Mouse (Mus musculus) megakaryocyte progenitor cell, adult 5-6 weeks (primary cell): ENCODE measurements around the gene Fam104a. TPM values are rescaled to one million over a fixed set of nuclear protein-coding genes. Genes with fewer than 3 reads are reported as not detected.
"Not testable (repeated sequence)": the region's sequence is repeated elsewhere in the genome, so short reads cannot be mapped to it uniquely, and the experiment has no call there.

Experiments used
- ATAC-seq: replicated peaks from 2 replicates; pipeline ENCODE4 v1.8.0; 2016; ENCODE audit warnings: mild to moderate bottlenecking, moderate TSS enrichment, inconsistent platforms; ENCODE audit not compliant: poor library complexity
- total RNA-seq, 2 experiments: library from RNA; stranded (forward) in 1 of 2; stranded (reverse) in 1 of 2; fragments of 157-497, 149-512 nt in 1 of 2; fragments of 200-1000 nt in 1 of 2; gene quantifications; 2 replicates each; pipeline versions ENCODE4 v1.2.3 to v1.2.4; 2015 to 2017

The Fam104a gene
- total RNA-seq, 2 experiments from 2014 or later = 13.7 to 16.0 TPM

- no peak for ATAC-seq
These were observed 16.8 kb downstream of the Fam104a start for GRCm38 (mm10) chr11:113667122-113667521.

- ATAC-seq = peak; percentile 43
These were observed 17.3 kb downstream of the Fam104a start for GRCm38 (mm10) chr11:113666648-113667047.

- no peak for ATAC-seq
These were observed 17.8 kb downstream of the Fam104a start for GRCm38 (mm10) chr11:113666205-113666604.

- ATAC-seq = no peak
These were observed 19.7 kb downstream of the Fam104a start for GRCm38 (mm10) chr11:113664279-113664678.

- ATAC-seq = peak; percentile 14
These were observed 22.1 kb downstream of the Fam104a start for GRCm38 (mm10) chr11:113661835-113662351.

GRCm38 (mm10) chr11:113660940-113661339 is 23.0 kb downstream of the Fam104a start:
- peak; percentile 81 for ATAC-seq

GRCm38 (mm10) chr11:113660213-113660612 is 23.7 kb downstream of the Fam104a start:
- not testable (repeated sequence) for ATAC-seq

- no peak for ATAC-seq
These were observed 25.2 kb downstream of the Fam104a start for GRCm38 (mm10) chr11:113658763-113659162.

- ATAC-seq = no peak
These were observed 25.6 kb downstream of the Fam104a start for GRCm38 (mm10) chr11:113658319-113658718.

GRCm38 (mm10) chr11:113657221-113657620 is 26.7 kb downstream of the Fam104a start:
- ATAC-seq = no peak

GRCm38 (mm10) chr11:113656511-113656932 is 27.4 kb downstream of the Fam104a start:
- ATAC-seq = no peak

GRCm38 (mm10) chr11:113654561-113655270 is 29.2 kb downstream of the Fam104a start:
- no peak for ATAC-seq

GRCm38 (mm10) chr11:113654105-113654504 is 29.9 kb downstream of the Fam104a start:
- no peak for ATAC-seq

- no peak for ATAC-seq
These were observed 31.4 kb downstream of the Fam104a start for GRCm38 (mm10) chr11:113652516-113652915.

GRCm38 (mm10) chr11:113651907-113652273 is 32.1 kb downstream of the Fam104a start:
- ATAC-seq = peak; percentile 30

GRCm38 (mm10) chr11:113651206-113651906 is 32.6 kb downstream of the Fam104a start:
- ATAC-seq = peak; percentile 42

GRCm38 (mm10) chr11:113649353-113650210 is 34.4 kb downstream of the Fam104a start, which contains the start of gene Slc39a11:
Slc39a11 (minus strand) TSS chr11:113650079.
- peak; percentile 50 for ATAC-seq

GRCm38 (mm10) chr11:113648690-113649352 is 35.1 kb downstream of the Fam104a start, which contains the start of gene Cog1:
Cog1 (plus strand) TSS chr11:113649169.
- peak; percentile 8 for ATAC-seq

- ATAC-seq = peak; percentile 76
These were observed 35.8 kb downstream of the Fam104a start for GRCm38 (mm10) chr11:113648152-113648551.

GRCm38 (mm10) chr11:113645181-113645580 is 38.8 kb downstream of the Fam104a start:
- ATAC-seq = no peak
